Mouse (Mus musculus) Patski (cell line): ENCODE data around the gene Akap6. TPM values are rescaled to one million over a fixed set of nuclear protein-coding genes. Genes with fewer than 3 reads are reported as not detected.

Experiments used
- ATAC-seq: fragments of 100-300 bp; one replicate; pipeline ENCODE4 v1.8.0; 2021
- CTCF ChIA-PET: fragments of 350-600 bp; sonication (Branson Sonifier 250); formaldehyde crosslinking; loops from one replicate; lab custom pipeline; 2022; ENCODE audit warnings: inconsistent platforms; lab: Charles Lee
- POLR2A ChIA-PET: fragments of 350-600 bp; sonication (Branson Sonifier 250); formaldehyde crosslinking; loops from one replicate; lab custom pipeline; 2022; ENCODE audit warnings: antibody characterized with exemption, inconsistent platforms; lab: Charles Lee
- DNase-seq: peaks from one replicate; pipeline ENCODE4 v3.0.0-alpha.2; 2011; ENCODE audit warnings: low read depth, low spot score
- H3K27me3 ChIP-seq: fragments of 371-371 bp; one replicate; pipeline ENCODE4 v1.5.1; 2021
- CTCF ChIP-seq: fragments of 100-300 bp; IDR thresholded peaks from one replicate; pipeline ENCODE4 v1.5.1; 2021
- in situ Hi-C: fragments of 300-500 bp; cut with MboI; formaldehyde crosslinking; loops from 3 replicates; pipeline ENCODE4 v1.11.1; 2018; ENCODE audit warnings: low pct_unique_long_range_greater_than_20kb, mixed read lengths
- polyA plus RNA-seq: library from polyadenylated mRNA; unstranded; gene quantifications from one replicate; pipeline ENCODE4 v1.2.3, GENCODE M21; 2021

Gene Akap6
- polyA plus RNA-seq, 1 experiment from 2014 or later: 0.64 TPM

- no peak for TF ChIP-seq CTCF
- H3K27me3 ChIP-seq: no peaks in the 10 kb centered on the region
- in situ Hi-C loops: loop anchor here (5.0 kb wide), 1 partner anchor 37 kb away; no protein-coding TSS in a partner anchor
- CTCF ChIA-PET: no interaction called here
- no peak for ATAC-seq
- POLR2A ChIA-PET: no interaction called here
- DNase-seq: no peak
Observed at GRCm38 (mm10) chr12:52780216-52780615, 81.0 kb downstream of the Akap6 start.

GRCm38 (mm10) chr12:52781066-52781465, 81.9 kb downstream of the Akap6 start:
- CTCF ChIA-PET: interaction anchor here (0.9 kb wide), 1 partner anchor 29 kb away, joined by 3 read pairs; no protein-coding TSS in a partner anchor
- TF ChIP-seq CTCF: no peak
- in situ Hi-C loops: loop anchor here (5.0 kb wide), 1 partner anchor 36 kb away; no protein-coding TSS in a partner anchor

GRCm38 (mm10) chr12:52782902-52783441, 83.8 kb downstream of the Akap6 start:
- ChIA-PET CTCF (no interaction called here), POLR2A (interaction anchor here (1.1 kb wide), 1 partner anchor 14 kb away, joined by 3 read pairs; no protein-coding TSS in a partner anchor)
- no peaks in the 10 kb centered on the region for H3K27me3 ChIP-seq
- DNase-seq: peak; percentile 28
- in situ Hi-C loops: loop anchor here (5.0 kb wide), 1 partner anchor 34 kb away; no protein-coding TSS in a partner anchor
- TF ChIP-seq CTCF: no peak
- peak; percentile 39 for ATAC-seq

More at GRCm38 (mm10) chr12:52781066-52781465, 81.9 kb downstream of the Akap6 start:
- ATAC-seq (no peak), DNase-seq (no peak)
- POLR2A ChIA-PET: no interaction called here
- H3K27me3 ChIP-seq: no peaks in the 10 kb centered on the region

- POLR2A ChIA-PET: no interaction called here
- H3K27me3 ChIP-seq: no peaks in the 10 kb centered on the region
- TF ChIP-seq CTCF: no peak
- CTCF ChIA-PET: no interaction called here
- in situ Hi-C loops: no loop called here
- no peak for ATAC-seq
- no peak for DNase-seq
Observed at GRCm38 (mm10) chr12:52785217-52785616, 86.0 kb downstream of the Akap6 start.

- in situ Hi-C loops: no loop called here
- CTCF ChIA-PET: no interaction called here
Observed at GRCm38 (mm10) chr12:52790350-52790768, 91.2 kb downstream of the Akap6 start.

GRCm38 (mm10) chr12:52794131-52794530, 94.9 kb downstream of the Akap6 start:
- ATAC-seq (no peak), DNase-seq (no peak)
- no peak for TF ChIP-seq CTCF
- no peaks in the 10 kb centered on the region for H3K27me3 ChIP-seq
- ChIA-PET CTCF (no interaction called here), POLR2A (no interaction called here)
- in situ Hi-C loops: no loop called here

More at GRCm38 (mm10) chr12:52790350-52790768, 91.2 kb downstream of the Akap6 start:
- ATAC-seq: no peak
- no peak for DNase-seq
- POLR2A ChIA-PET: no interaction called here
- H3K27me3 ChIP-seq: no peaks in the 10 kb centered on the region
- TF ChIP-seq CTCF: no peak

GRCm38 (mm10) chr12:52795551-52796470, 96.6 kb downstream of the Akap6 start:
- in situ Hi-C loops: no loop called here
- no peak for TF ChIP-seq CTCF

GRCm38 (mm10) chr12:52796471-52796795, 97.2 kb downstream of the Akap6 start:
- ATAC-seq: no peak
- POLR2A ChIA-PET: interaction anchor here (1.0 kb wide), 1 partner anchor 13 kb away, joined by 3 read pairs; no protein-coding TSS in a partner anchor
- CTCF ChIA-PET: interaction anchor here (1.9 kb wide), 1 partner anchor 19 kb away, joined by 6 read pairs; no protein-coding TSS in a partner anchor
- TF ChIP-seq CTCF: no peak
- in situ Hi-C loops: no loop called here
- H3K27me3 ChIP-seq: no peaks in the 10 kb centered on the region
- no peak for DNase-seq

More at GRCm38 (mm10) chr12:52795551-52796470, 96.6 kb downstream of the Akap6 start:
- no peak for DNase-seq
- no peak for ATAC-seq
- ChIA-PET POLR2A (no interaction called here), CTCF (interaction anchor here (1.9 kb wide), 2 partner anchors 13 to 20 kb away, joined by 4 to 6 read pairs; no protein-coding TSS in a partner anchor)
- no peaks in the 10 kb centered on the region for H3K27me3 ChIP-seq

GRCm38 (mm10) chr12:52799717-52800116, 100.5 kb downstream of the Akap6 start:
- in situ Hi-C loops: no loop called here
- TF ChIP-seq CTCF: no peak
- ATAC-seq (no peak), DNase-seq (no peak)
- ChIA-PET POLR2A (no interaction called here), CTCF (no interaction called here)
- H3K27me3 ChIP-seq: no peaks in the 10 kb centered on the region

GRCm38 (mm10) chr12:52806273-52806672, 107.1 kb downstream of the Akap6 start:
- no peaks in the 10 kb centered on the region for H3K27me3 ChIP-seq
- no peak for DNase-seq
- no peak for ATAC-seq
- POLR2A ChIA-PET: no interaction called here
- CTCF ChIA-PET: no interaction called here
- in situ Hi-C loops: no loop called here
- TF ChIP-seq CTCF: peak; percentile 38
